Mouse (Mus musculus): ENCODE measurements around the gene Myh3. TPM values are rescaled to one million over a fixed set of nuclear protein-coding genes. Genes with fewer than 3 reads are reported as not detected.

Gene Myh3
- 0.44 and 0.56 TPM in 2 replicates for polyA plus RNA-seq (2014; fragmentation: Nextera tagmentation; extraction: Ambion mirVana)

GRCm38 (mm10) chr11:67078000-67078399 is at the start of gene Myh3:
TSS of gene Myh3 (plus strand) at chr11:67078300.
- 0 out of 2 replicates have a peak, but pooled peaks cover 2% of the 10 kb centered on the region for H3K4me1 ChIP-seq (ENCODE audit: control insufficient read depth, insufficient read depth, low read length)

DNA sequence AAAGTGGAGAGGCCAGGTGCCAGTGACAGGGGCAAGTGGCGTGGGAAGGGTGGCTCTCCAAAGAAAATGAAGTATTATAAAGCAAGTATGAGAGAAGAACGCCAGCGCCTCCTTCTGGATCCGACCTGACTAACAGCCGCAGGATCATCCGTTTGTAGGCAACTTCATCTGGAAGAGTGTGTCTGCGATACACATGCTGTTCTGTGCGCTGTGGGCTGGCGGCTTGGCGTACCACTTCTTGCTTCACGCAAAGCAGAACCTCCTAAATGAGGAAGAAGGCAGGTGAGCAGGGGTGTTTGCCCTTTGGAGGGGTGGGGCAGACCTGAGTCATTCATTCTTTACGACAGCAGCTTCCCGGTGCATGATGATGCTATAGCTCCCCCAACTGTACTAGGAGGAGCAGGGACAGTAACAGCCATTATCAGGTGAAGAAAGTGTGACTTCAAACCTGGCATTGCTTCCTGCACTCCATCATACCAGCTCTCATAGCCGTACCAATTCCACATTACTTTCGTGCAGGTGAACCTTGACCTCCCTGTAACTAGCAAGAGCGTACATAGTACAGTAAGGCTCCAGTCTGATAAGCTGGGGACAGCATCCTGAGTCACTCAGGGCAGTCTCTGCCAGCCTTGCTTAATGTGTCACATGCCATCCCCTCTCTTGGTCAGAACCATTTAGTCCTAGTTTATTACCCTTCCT is 47.0 kb upstream of the Myh3 start:
- H3K36me3 ChIP-seq (ENCODE audit: control insufficient read depth, insufficient read depth, low read length) = no peaks in the 10 kb centered on the region
- H3K27ac ChIP-seq (ENCODE audit: low read depth, low read length) = no peak overlapping the region
- H3K9me3 ChIP-seq (replicated peaks; ENCODE audit: control insufficient read depth, low read length) = no peaks in the 10 kb centered on the region
- no peak for ATAC-seq (replicated peaks; ENCODE audit: insufficient number of reproducible peaks, low FRiP score, low TSS enrichment)
- H3K4me2 ChIP-seq = no peak overlapping the region
- H3K4me1 ChIP-seq (ENCODE audit: control insufficient read depth, insufficient read depth, low read length) = no peaks in the 10 kb centered on the region
- WGBS (ENCODE audit: insufficient replicate concordance) = 51% methylated on average over 16 of the region's 16 CpGs
- no peak overlapping the region for H3K4me3 ChIP-seq (ENCODE audit: low read depth, low read length)
- H3K9ac ChIP-seq (ENCODE audit: low read depth, low read length) = no peak overlapping the region
- no peaks in the 10 kb centered on the region for H3K27me3 ChIP-seq (ENCODE audit: control insufficient read depth, insufficient read depth, low read length)

More at GRCm38 (mm10) chr11:67078000-67078399, at the start of gene Myh3:
- no peaks in the 10 kb centered on the region for H3K36me3 ChIP-seq (ENCODE audit: control insufficient read depth, insufficient read depth, low read length)
- no peak for ATAC-seq (replicated peaks; ENCODE audit: insufficient number of reproducible peaks, low FRiP score, low TSS enrichment)
- WGBS (ENCODE audit: insufficient replicate concordance) = 77% methylated on average over 5 of the region's 5 CpGs
- peaks cover 2% of the 10 kb centered on the region; the same call in 1 of the 2 replicates for H3K27me3 ChIP-seq (ENCODE audit: control insufficient read depth, insufficient read depth, low read length)
- H3K4me3 ChIP-seq (ENCODE audit: low read depth, low read length) = no peak within 1 kb of the TSS
- H3K9ac ChIP-seq (ENCODE audit: low read depth, low read length) = no peak within 1 kb of the TSS
- H3K27ac ChIP-seq (ENCODE audit: low read depth, low read length) = no peak within 1 kb of the TSS
- H3K9me3 ChIP-seq (replicated peaks; ENCODE audit: control insufficient read depth, low read length) = no peaks in the 10 kb centered on the region
- H3K4me2 ChIP-seq = no peak within 1 kb of the TSS

DNA sequence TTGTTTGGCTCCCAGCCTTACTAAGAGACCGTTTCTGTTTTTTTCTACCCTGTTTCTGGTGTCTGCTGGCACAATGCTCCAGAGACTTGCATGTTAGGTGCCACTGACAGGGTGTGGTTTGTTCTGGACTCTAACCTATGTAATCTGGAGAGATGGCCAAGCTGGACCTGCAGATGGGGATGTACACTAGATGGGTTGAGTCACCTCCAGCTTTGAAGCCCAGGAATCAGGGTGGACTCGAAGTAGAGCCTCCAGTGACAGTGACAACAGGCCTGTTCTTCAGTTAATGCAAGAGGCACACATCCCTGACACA is 46.5 kb upstream of the Myh3 start:
- Histone ChIP-seq H3K4me1 (ENCODE audit: control insufficient read depth, insufficient read depth, low read length) (no peaks in the 10 kb centered on the region), H3K9me3 (replicated peaks; ENCODE audit: control insufficient read depth, low read length) (no peaks in the 10 kb centered on the region), H3K27ac (ENCODE audit: low read depth, low read length) (no peak overlapping the region), H3K4me3 (ENCODE audit: low read depth, low read length) (no peak overlapping the region), H3K9ac (ENCODE audit: low read depth, low read length) (no peak overlapping the region), H3K36me3 (ENCODE audit: control insufficient read depth, insufficient read depth, low read length) (no peaks in the 10 kb centered on the region), H3K4me2 (no peak overlapping the region), H3K27me3 (ENCODE audit: control insufficient read depth, insufficient read depth, low read length) (no peaks in the 10 kb centered on the region)
- WGBS (ENCODE audit: insufficient replicate concordance) = 67% methylated on average over 2 of the region's 2 CpGs
- ATAC-seq (replicated peaks; ENCODE audit: insufficient number of reproducible peaks, low FRiP score, low TSS enrichment) = no peak

DNA sequence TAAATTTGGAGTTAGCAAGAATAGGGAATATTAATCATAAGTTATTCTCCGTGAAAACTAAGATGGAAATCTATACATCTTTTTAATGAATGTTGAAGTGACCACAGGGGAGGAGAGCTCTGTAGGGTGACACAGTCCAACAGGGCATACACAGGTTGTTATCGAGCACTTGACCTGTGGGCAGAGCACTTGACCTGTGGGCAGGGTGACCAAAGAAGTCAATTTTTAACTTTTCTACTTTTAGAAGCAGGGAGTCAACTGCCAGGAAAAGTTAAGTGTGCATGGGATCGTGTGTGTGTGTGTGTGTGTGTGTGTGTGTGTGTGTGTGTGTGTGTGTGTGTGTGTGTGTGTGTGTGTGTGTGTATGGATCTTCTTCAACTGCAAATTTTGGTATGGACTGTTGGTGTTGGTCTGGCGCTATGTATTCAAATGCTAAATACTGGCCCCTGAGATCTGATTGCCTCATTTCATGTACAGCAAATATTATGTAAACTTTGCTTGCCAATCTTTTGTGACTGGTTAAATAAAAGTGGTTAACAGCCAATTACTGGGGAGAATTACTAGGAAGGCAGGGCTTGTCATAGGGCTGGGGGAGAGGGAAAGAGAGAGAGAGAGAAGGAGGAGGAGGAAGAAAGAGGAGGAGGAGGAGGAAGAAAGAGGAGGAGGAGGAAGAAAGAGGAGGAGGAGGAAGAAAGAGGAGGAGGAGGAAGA is 43.2 kb upstream of the Myh3 start:
- Histone ChIP-seq H3K9ac (ENCODE audit: low read depth, low read length) (no peak overlapping the region), H3K4me3 (ENCODE audit: low read depth, low read length) (no peak overlapping the region), H3K9me3 (replicated peaks; ENCODE audit: control insufficient read depth, low read length) (no peaks in the 10 kb centered on the region), H3K4me1 (ENCODE audit: control insufficient read depth, insufficient read depth, low read length) (no peaks in the 10 kb centered on the region), H3K27me3 (ENCODE audit: control insufficient read depth, insufficient read depth, low read length) (no peaks in the 10 kb centered on the region), H3K4me2 (no peak overlapping the region), H3K27ac (ENCODE audit: low read depth, low read length) (no peak overlapping the region), H3K36me3 (ENCODE audit: control insufficient read depth, insufficient read depth, low read length) (peaks cover 12% of the 10 kb centered on the region)
- ATAC-seq (replicated peaks; ENCODE audit: insufficient number of reproducible peaks, low FRiP score, low TSS enrichment) = no peak
- 67% methylated on average over 4 of the region's 4 CpGs for WGBS (ENCODE audit: insufficient replicate concordance)

DNA sequence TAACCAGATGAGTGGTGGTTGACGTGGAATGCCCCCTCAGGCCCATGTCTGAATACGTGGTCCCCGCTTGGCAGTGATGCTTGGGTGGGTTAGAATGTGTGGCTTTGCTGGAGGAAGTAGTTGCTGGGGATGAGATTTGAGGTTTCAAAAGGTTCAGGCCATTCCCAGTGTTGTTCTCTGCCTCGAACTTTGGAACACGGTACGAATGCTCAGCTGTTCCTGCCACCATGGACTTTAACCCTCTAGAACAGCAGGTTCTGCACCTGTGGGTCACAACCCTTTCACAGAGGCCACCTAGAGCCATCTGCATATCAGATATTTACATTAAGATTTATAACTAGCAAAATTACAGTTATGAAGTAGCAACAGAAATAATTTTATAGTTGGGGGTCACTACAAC is 41.9 kb upstream of the Myh3 start:
- no peak overlapping the region for H3K27ac ChIP-seq (ENCODE audit: low read depth, low read length)
- WGBS (ENCODE audit: insufficient replicate concordance) = 87% methylated on average over 6 of the region's 6 CpGs
- no peaks in the 10 kb centered on the region for H3K9me3 ChIP-seq (replicated peaks; ENCODE audit: control insufficient read depth, low read length)
- H3K4me2 ChIP-seq = no peak overlapping the region
- H3K36me3 ChIP-seq (ENCODE audit: control insufficient read depth, insufficient read depth, low read length) = peaks cover 21% of the 10 kb centered on the region
- H3K27me3 ChIP-seq (ENCODE audit: control insufficient read depth, insufficient read depth, low read length) = no peaks in the 10 kb centered on the region
- H3K4me1 ChIP-seq (ENCODE audit: control insufficient read depth, insufficient read depth, low read length) = no peaks in the 10 kb centered on the region
- no peak for ATAC-seq (replicated peaks; ENCODE audit: insufficient number of reproducible peaks, low FRiP score, low TSS enrichment)
- no peak overlapping the region for H3K9ac ChIP-seq (ENCODE audit: low read depth, low read length)
- no peak overlapping the region for H3K4me3 ChIP-seq (ENCODE audit: low read depth, low read length)

DNA sequence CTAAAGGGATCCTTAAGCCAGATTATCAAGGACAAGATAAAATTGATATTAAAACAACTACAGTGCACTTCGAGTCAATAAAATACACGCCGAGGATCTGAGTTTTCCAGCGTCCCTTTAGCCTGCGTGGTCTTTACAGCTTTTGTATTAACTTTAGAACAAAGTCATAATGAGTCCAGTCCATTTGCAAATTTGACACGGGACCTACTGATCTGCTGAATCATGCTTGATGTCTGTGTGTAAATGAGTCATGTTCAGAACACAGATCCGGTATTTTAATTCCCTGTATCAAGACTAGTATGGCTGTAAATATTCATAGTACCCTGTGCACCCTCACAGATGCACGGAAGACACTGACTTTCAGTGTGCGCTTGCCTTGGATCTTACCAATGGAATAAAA is 41.2 kb upstream of the Myh3 start:
- ATAC-seq (replicated peaks; ENCODE audit: insufficient number of reproducible peaks, low FRiP score, low TSS enrichment) = no peak
- Histone ChIP-seq H3K27me3 (ENCODE audit: control insufficient read depth, insufficient read depth, low read length) (no peaks in the 10 kb centered on the region), H3K4me2 (no peak overlapping the region), H3K4me3 (ENCODE audit: low read depth, low read length) (no peak overlapping the region), H3K9ac (ENCODE audit: low read depth, low read length) (no peak overlapping the region), H3K27ac (ENCODE audit: low read depth, low read length) (no peak overlapping the region), H3K9me3 (replicated peaks; ENCODE audit: control insufficient read depth, low read length) (no peaks in the 10 kb centered on the region), H3K4me1 (ENCODE audit: control insufficient read depth, insufficient read depth, low read length) (no peaks in the 10 kb centered on the region), H3K36me3 (ENCODE audit: control insufficient read depth, insufficient read depth, low read length) (peaks cover 27% of the 10 kb centered on the region)
- 90% methylated on average over 9 of the region's 9 CpGs for WGBS (ENCODE audit: insufficient replicate concordance)

- Histone ChIP-seq H3K9me3 (replicated peaks; ENCODE audit: control insufficient read depth, low read length) (no peaks in the 10 kb centered on the region), H3K4me3 (ENCODE audit: low read depth, low read length) (no peak overlapping the region), H3K27ac (ENCODE audit: low read depth, low read length) (no peak overlapping the region), H3K27me3 (ENCODE audit: control insufficient read depth, insufficient read depth, low read length) (no peaks in the 10 kb centered on the region), H3K36me3 (ENCODE audit: control insufficient read depth, insufficient read depth, low read length) (peaks cover 27% of the 10 kb centered on the region), H3K9ac (ENCODE audit: low read depth, low read length) (no peak overlapping the region), H3K4me2 (no peak overlapping the region), H3K4me1 (ENCODE audit: control insufficient read depth, insufficient read depth, low read length) (no peaks in the 10 kb centered on the region)
- ATAC-seq (replicated peaks; ENCODE audit: insufficient number of reproducible peaks, low FRiP score, low TSS enrichment) = no peak
- 85% methylated on average over 3 of the region's 3 CpGs for whole genome bisulfite sequencing (ENCODE audit: insufficient replicate concordance)
These were observed 38.3 kb upstream of the Myh3 start for GRCm38 (mm10) chr11:67039799-67040198.

DNA sequence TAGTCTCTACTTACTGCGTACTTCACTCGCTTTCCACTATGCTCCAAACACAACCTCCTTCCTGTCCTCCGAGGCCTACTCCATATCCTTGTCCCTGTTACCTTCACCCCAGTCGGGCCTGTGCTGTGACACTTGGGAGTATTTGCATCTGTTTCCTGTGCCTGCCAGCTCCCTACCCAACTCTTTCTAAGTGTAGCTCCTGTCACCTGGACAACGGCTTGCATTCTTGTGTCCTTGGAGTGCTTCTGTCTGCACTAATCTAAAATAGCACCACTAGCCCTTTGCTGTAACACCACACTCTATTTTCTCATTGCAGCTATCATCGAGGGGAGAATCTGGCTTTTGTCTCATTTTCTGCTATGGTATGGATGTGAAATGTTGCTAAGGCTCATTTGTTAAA is 37.6 kb upstream of the Myh3 start:
- Histone ChIP-seq H3K27me3 (ENCODE audit: control insufficient read depth, insufficient read depth, low read length) (no peaks in the 10 kb centered on the region), H3K4me3 (ENCODE audit: low read depth, low read length) (no peak overlapping the region), H3K4me1 (ENCODE audit: control insufficient read depth, insufficient read depth, low read length) (no peaks in the 10 kb centered on the region), H3K9me3 (replicated peaks; ENCODE audit: control insufficient read depth, low read length) (no peaks in the 10 kb centered on the region), H3K4me2 (no peak overlapping the region), H3K36me3 (ENCODE audit: control insufficient read depth, insufficient read depth, low read length) (peaks cover 27% of the 10 kb centered on the region), H3K9ac (ENCODE audit: low read depth, low read length) (peak overlapping the region; percentile 10; the same call in 1 of the 2 replicates), H3K27ac (ENCODE audit: low read depth, low read length) (peak overlapping the region; percentile 59)
- ATAC-seq (replicated peaks; ENCODE audit: insufficient number of reproducible peaks, low FRiP score, low TSS enrichment) = no peak; the same call in 1 of the 2 replicates
- 68% methylated on average over 6 of the region's 6 CpGs for WGBS (ENCODE audit: insufficient replicate concordance)

DNA sequence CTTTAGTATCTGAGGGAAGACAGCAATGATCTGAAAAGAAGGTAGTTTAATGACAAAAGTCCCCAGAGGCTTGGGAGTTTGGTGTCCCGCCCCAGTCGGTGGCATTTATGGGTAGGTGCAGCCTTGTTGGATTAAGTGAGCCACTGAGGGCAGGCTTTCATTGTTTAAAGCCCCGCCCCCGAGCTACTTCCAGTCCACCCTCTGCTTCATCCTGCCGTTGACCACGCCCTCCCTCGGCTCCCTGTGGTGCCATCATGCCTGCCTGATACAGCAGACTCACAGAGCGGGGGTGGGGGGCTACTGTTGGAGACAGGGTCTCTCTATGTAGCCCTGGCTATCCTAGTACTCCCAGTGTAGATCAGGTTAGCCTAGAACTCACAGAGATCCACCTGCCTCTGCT is 35.1 kb upstream of the Myh3 start:
- H3K4me3 ChIP-seq (ENCODE audit: low read depth, low read length) = no peak overlapping the region
- H3K9me3 ChIP-seq (replicated peaks; ENCODE audit: control insufficient read depth, low read length) = no peaks in the 10 kb centered on the region
- H3K9ac ChIP-seq (ENCODE audit: low read depth, low read length) = no peak overlapping the region
- H3K4me1 ChIP-seq (ENCODE audit: control insufficient read depth, insufficient read depth, low read length) = no peaks in the 10 kb centered on the region
- H3K36me3 ChIP-seq (ENCODE audit: control insufficient read depth, insufficient read depth, low read length) = peaks cover 26% of the 10 kb centered on the region
- no peaks in the 10 kb centered on the region for H3K27me3 ChIP-seq (ENCODE audit: control insufficient read depth, insufficient read depth, low read length)
- ATAC-seq (replicated peaks; ENCODE audit: insufficient number of reproducible peaks, low FRiP score, low TSS enrichment) = no peak
- 49% methylated on average over 8 of the region's 8 CpGs for WGBS (ENCODE audit: insufficient replicate concordance)
- no peak overlapping the region for H3K4me2 ChIP-seq
- no peak overlapping the region for H3K27ac ChIP-seq (ENCODE audit: low read depth, low read length)

Measured in heart, embryonic 11.5 days (tissue).